Mouse (Mus musculus) liver, embryonic 14.5 days (tissue): ENCODE measurements around the gene Hnrnpa3. TPM values are rescaled to one million over a fixed set of nuclear protein-coding genes. Genes with fewer than 3 reads are reported as not detected.

Experiments used
- ATAC-seq: fragments of 200-750 bp; cut with Nextera tagmentation; 2 replicates; pipeline ENCODE4 v1.8.0; 2017; ENCODE audit warnings: moderate number of reproducible peaks, mild to moderate bottlenecking, moderate library complexity; ENCODE audit not compliant: insufficient read depth
- DNase-seq, 3 experiments: peaks; one replicate each; pipeline ENCODE4 v3.0.0-alpha.2; 2012 to 2013; ENCODE audit warnings: low read depth in 3 of 3, low spot score in 3 of 3
- H3K27ac ChIP-seq: fragments of 300-500 bp; sonication (generic); 2 replicates; pipeline ENCODE4 v1.5.1; 2014; ENCODE audit warnings: moderate library complexity, mild to moderate bottlenecking, control low read depth, inconsistent platforms
- H3K27me3 ChIP-seq: fragments of 300-500 bp; sonication (generic); 2 replicates; pipeline ENCODE4 v1.6.1; 2014; ENCODE audit warnings: mild to moderate bottlenecking, low read length, moderate library complexity; ENCODE audit not compliant: control insufficient read depth, insufficient read depth
- H3K36me3 ChIP-seq: fragments of 300-500 bp; sonication (generic); replicated peaks from 2 replicates; pipeline ENCODE4 v1.6.1; 2014; ENCODE audit warnings: low read depth; ENCODE audit not compliant: control insufficient read depth, insufficient read depth
- H3K4me1 ChIP-seq, 2 experiments: fragments of 200-500 bp in 1 of 2; fragments of 300-500 bp in 1 of 2; sonication (generic) in 1 of 2; replicated peaks; 2 replicates each; pipeline ENCODE4 v1.6.1; 2012 to 2014; ENCODE audit warnings: antibody characterized with exemption in 1 of 2, inconsistent platforms in 1 of 2, low read length in 1 of 2; ENCODE audit not compliant: control insufficient read depth in 2 of 2, insufficient read depth in 2 of 2
- H3K4me2 ChIP-seq: fragments of 300-500 bp; sonication (generic); 2 replicates; pipeline ENCODE4 v1.6.1; 2014; ENCODE audit warnings: low read depth, mild to moderate bottlenecking, control low read depth, moderate library complexity
- H3K4me3 ChIP-seq, 2 experiments: fragments of 200-500 bp in 1 of 2; fragments of 300-500 bp in 1 of 2; sonication (generic) in 1 of 2; 2 replicates each; pipeline ENCODE4 v1.5.1; 2012 to 2014; ENCODE audit warnings: low read depth in 2 of 2, low read length in 2 of 2, mild to moderate bottlenecking in 2 of 2, control low read depth in 1 of 2, inconsistent platforms in 1 of 2, moderate library complexity in 1 of 2; ENCODE audit not compliant: insufficient read depth in 1 of 2
- H3K9ac ChIP-seq: fragments of 300-500 bp; sonication (generic); replicated peaks from 2 replicates; pipeline ENCODE4 v1.6.1; 2014; ENCODE audit warnings: mild to moderate bottlenecking, control low read depth, moderate library complexity
- H3K9me3 ChIP-seq: fragments of 300-500 bp; sonication (generic); 2 replicates; pipeline ENCODE4 v1.6.1; 2016; ENCODE audit warnings: low read length, mixed read lengths; ENCODE audit not compliant: control insufficient read depth
- CTCF ChIP-seq: IDR thresholded peaks from 2 replicates; pipeline ENCODE4 v1.5.1; 2016; ENCODE audit warnings: antibody characterized with exemption, low read depth, control low read depth
- EP300 ChIP-seq: IDR thresholded peaks from 2 replicates; pipeline ENCODE4 v1.6.1; 2016; ENCODE audit warnings: antibody characterized with exemption, low read depth
- WGBS: fragments of 180-500 bp; shearing (Covaris S2); extraction: QIAGEN DNeasy Blood & Tissue Kit; methylation state at CpG from one replicate; pipeline ENCODE4 v1.1.7; 2014; ENCODE audit not compliant: insufficient replicate concordance; 5-methylcytosine and 5-hydroxymethylcytosine counted together
- polyA plus RNA-seq, 2 experiments: library from polyadenylated mRNA; depleted of rRNA in 1 of 2; stranded (reverse) in 1 of 2; unstranded in 1 of 2; fragments of >200 nt; fragmentation: Nextera tagmentation in 1 of 2; extraction: Ambion mirVana in 1 of 2; gene quantifications; 2 replicates each; pipeline versions ENCODE4 v1.2.1 to v1.2.3; 2012 to 2014

Gene Hnrnpa3
- polyA plus RNA-seq, 2 experiments = 85.0 to 409 TPM

- Histone ChIP-seq H3K9ac (no peak overlapping the region), H3K4me1 (peaks cover 0 to 5% of the 10 kb centered on the region in 2 experiments; a peak in 2 of 4 replicates), H3K4me2 (no peak overlapping the region), H3K27ac (no peak overlapping the region), H3K27me3 (no peaks in the 10 kb centered on the region), H3K4me3 (no peak overlapping the region), H3K36me3 (no peaks in the 10 kb centered on the region), H3K9me3 (no peaks in the 10 kb centered on the region)
- DNase-seq = no peak
- ATAC-seq = no peak
- WGBS = 70% methylated on average over 6 of the region's 6 CpGs
- no peak for TF ChIP-seq CTCF
- TF ChIP-seq EP300 = no peak
These were observed 15.1 kb upstream of the Hnrnpa3 start for GRCm38 (mm10) chr2:75643950-75644349.

DNA sequence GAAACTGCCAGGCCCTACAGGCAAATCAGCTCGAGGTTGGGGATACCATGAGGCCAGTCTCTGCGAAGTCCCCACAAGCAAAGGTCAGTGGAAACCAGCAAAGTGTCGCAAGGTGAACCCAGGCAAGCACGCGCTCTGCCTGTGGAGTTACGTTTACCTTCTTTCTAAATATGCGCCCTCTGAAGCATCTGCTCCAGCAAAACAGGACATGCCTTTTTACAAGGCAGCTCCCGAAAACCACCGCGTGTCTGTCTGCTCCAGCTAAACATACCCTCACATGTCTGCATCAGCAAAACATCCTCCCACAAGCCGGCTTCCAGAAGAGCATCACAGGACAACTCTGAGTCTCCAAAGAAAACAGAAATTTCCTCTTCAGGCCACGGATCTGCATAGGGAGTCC lies 13.8 kb upstream of the Hnrnpa3 start:
- DNase-seq = no peak
- peaks cover 0 to 5% of the 10 kb centered on the region in 2 experiments; a peak in 2 of 4 replicates for H3K4me1 ChIP-seq
- no peak overlapping the region for H3K9ac ChIP-seq
- no peak overlapping the region for H3K4me2 ChIP-seq
- no peak for ATAC-seq
- H3K27me3 ChIP-seq = no peaks in the 10 kb centered on the region
- WGBS = 82% methylated on average over 12 of the region's 12 CpGs
- no peak for TF ChIP-seq EP300
- TF ChIP-seq CTCF = no peak
- no peak overlapping the region for H3K27ac ChIP-seq
- H3K9me3 ChIP-seq = no peaks in the 10 kb centered on the region
- no peak overlapping the region for H3K4me3 ChIP-seq
- H3K36me3 ChIP-seq = no peaks in the 10 kb centered on the region

DNA sequence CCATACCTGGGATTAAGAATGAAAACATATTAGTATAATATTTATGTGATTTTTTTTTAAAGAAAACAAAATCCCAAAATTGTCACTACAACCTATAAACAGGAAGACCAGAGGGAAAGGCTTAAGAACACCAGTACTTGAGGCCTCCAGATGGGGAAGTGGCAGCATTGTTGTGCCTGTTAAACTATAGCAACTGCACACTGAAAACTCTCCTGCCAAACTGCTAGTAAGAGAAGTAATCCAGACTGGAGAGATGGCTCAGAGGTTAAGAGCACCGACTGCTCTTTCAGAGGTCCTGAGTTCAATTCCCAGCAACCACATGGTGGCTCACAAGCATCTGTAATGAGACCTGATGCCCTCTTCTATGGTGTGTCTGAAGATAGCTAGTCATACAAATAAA lies 8.6 kb upstream of the Hnrnpa3 start:
- Histone ChIP-seq H3K27me3 (no peaks in the 10 kb centered on the region), H3K27ac (no peak overlapping the region), H3K36me3 (no peaks in the 10 kb centered on the region), H3K4me3 (no peak overlapping the region), H3K9me3 (no peaks in the 10 kb centered on the region), H3K4me2 (no peak overlapping the region), H3K9ac (no peak overlapping the region), H3K4me1 (peaks cover 0 to 4% of the 10 kb centered on the region in 2 experiments; a peak in 1 of 4 replicates)
- TF ChIP-seq EP300 (no peak), CTCF (no peak)
- WGBS = 55% methylated on average over 1 of the region's 1 CpGs
- DNase-seq (no peak), ATAC-seq (no peak)

DNA sequence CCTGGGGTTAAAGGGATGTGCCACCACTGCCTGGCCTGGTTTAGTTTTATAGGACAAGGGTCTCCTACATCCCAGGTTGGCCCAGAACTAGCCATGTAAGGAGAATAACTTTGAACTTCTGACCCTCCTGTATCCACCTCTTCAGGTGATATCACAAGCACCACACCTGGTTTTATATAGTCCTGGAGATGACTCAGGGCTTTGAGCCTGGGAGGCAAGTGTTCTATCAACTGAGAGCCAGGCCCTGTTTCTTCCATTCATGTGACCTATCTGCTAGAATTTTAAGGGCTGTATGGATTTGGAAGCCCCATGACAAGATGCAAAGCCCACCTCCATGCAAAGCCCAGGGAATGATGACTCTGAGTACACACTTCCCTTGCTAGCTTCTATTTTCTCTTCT lies 5.9 kb upstream of the Hnrnpa3 start:
- Histone ChIP-seq H3K27me3 (no peaks in the 10 kb centered on the region), H3K4me2 (no peak overlapping the region), H3K36me3 (no peaks in the 10 kb centered on the region), H3K27ac (no peak overlapping the region), H3K9me3 (no peaks in the 10 kb centered on the region), H3K4me1 (peaks cover 5 to 14% of the 10 kb centered on the region in 2 experiments; a peak in 3 of 4 replicates), H3K4me3 (no peak overlapping the region), H3K9ac (no peak overlapping the region)
- no peak for DNase-seq
- TF ChIP-seq EP300 (no peak), CTCF (no peak)
- no peak for ATAC-seq

DNA sequence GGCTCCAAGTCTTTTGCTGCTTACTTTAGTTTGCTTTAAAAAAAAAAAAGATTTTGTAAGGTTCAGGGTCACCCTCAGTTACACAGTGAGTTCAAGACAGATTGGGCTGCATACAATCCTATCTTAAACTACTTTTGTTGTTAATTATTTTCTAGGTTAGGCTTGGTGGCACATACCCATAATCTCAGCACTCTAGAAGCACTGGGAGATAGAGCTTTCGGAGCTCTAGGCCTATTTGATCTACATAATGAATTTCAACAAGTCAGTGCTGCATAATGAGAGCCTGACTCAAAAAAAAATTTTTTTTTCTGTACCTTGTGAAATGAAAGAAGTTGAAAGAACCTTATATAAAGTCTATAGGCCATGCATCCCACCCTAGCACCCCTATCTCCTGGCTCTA lies 4.4 kb upstream of the Hnrnpa3 start:
- no peak overlapping the region for H3K9ac ChIP-seq
- H3K4me2 ChIP-seq = no peak overlapping the region
- ATAC-seq = no peak
- TF ChIP-seq EP300 = no peak
- no peak for TF ChIP-seq CTCF
- peaks cover 5 to 14% of the 10 kb centered on the region in 2 experiments; a peak in 3 of 4 replicates for H3K4me1 ChIP-seq
- no peaks in the 10 kb centered on the region for H3K9me3 ChIP-seq
- H3K36me3 ChIP-seq = no peaks in the 10 kb centered on the region
- WGBS = 86% methylated on average over 1 of the region's 1 CpGs
- no peaks in the 10 kb centered on the region for H3K27me3 ChIP-seq
- H3K4me3 ChIP-seq = no peak overlapping the region
- no peak for DNase-seq
- H3K27ac ChIP-seq = no peak overlapping the region
